Mouse (Mus musculus) kidney, postnatal 0 days (tissue): ENCODE data around the gene Mpp6. TPM values are rescaled to one million over a fixed set of nuclear protein-coding genes. Genes with fewer than 3 reads are reported as not detected.
A peak's percentile ranks its signal among the peaks of the same experiment; 100 is the strongest.

Source experiments
- ATAC-seq: fragments of 200-750 bp; cut with Nextera tagmentation; replicated peaks from 2 replicates; pipeline ENCODE4 v1.8.0; 2017; ENCODE audit warnings: low read depth, moderate number of reproducible peaks, moderate TSS enrichment, moderate library complexity; ENCODE audit not compliant: low FRiP score
- DNase-seq: peaks from one replicate; pipeline ENCODE4 v3.0.0-alpha.2; 2016; ENCODE audit warnings: low spot score
- H3K27ac ChIP-seq: fragments of 300-500 bp; sonication (generic); 2 replicates; pipeline ENCODE4 v1.5.1; 2014; ENCODE audit warnings: mild to moderate bottlenecking
- H3K27me3 ChIP-seq: fragments of 300-500 bp; sonication (generic); 2 replicates; pipeline ENCODE4 v1.6.1; 2014; ENCODE audit warnings: low read length, mixed read lengths; ENCODE audit not compliant: insufficient read depth
- H3K36me3 ChIP-seq: fragments of 300-500 bp; sonication (generic); 2 replicates; pipeline ENCODE4 v1.6.1; 2014; ENCODE audit warnings: low read length, mixed read lengths; ENCODE audit not compliant: insufficient read depth
- H3K4me1 ChIP-seq: fragments of 300-500 bp; sonication (generic); replicated peaks from 2 replicates; pipeline ENCODE4 v1.6.1; 2014; ENCODE audit warnings: antibody characterized with exemption, low read length, mixed read lengths; ENCODE audit not compliant: insufficient read depth
- H3K4me2 ChIP-seq: fragments of 300-500 bp; sonication (generic); 2 replicates; pipeline ENCODE4 v1.6.1; 2014; ENCODE audit warnings: mild to moderate bottlenecking, low read length, moderate library complexity, mixed read lengths
- H3K4me3 ChIP-seq: fragments of 300-500 bp; sonication (generic); replicated peaks from 2 replicates; pipeline ENCODE4 v1.5.1; 2014; ENCODE audit warnings: low read depth, low read length
- H3K9ac ChIP-seq: fragments of 300-500 bp; sonication (generic); 2 replicates; pipeline ENCODE4 v1.6.1; 2014; ENCODE audit warnings: low read depth, low read length
- H3K9me3 ChIP-seq: fragments of 300-500 bp; sonication (generic); replicated peaks from 2 replicates; pipeline ENCODE4 v1.6.1; 2016; ENCODE audit warnings: low read length, inconsistent platforms, mixed read lengths
- CTCF ChIP-seq: IDR thresholded peaks from 2 replicates; pipeline ENCODE4 v1.5.1; 2016; ENCODE audit warnings: antibody characterized with exemption, low read depth, mild to moderate bottlenecking, moderate library complexity
- WGBS: fragments of 180-500 bp; shearing (Covaris S2); extraction: QIAGEN DNeasy Blood & Tissue Kit; methylation state at CpG from one replicate; pipeline ENCODE4 v1.1.7; 2014; 5-methylcytosine and 5-hydroxymethylcytosine counted together
- polyA plus RNA-seq: library from polyadenylated mRNA; unstranded; fragments of >200 nt; fragmentation: Nextera tagmentation; extraction: Ambion mirVana; gene quantifications from 2 replicates; pipeline ENCODE4 v1.2.1, GENCODE M21; 2015

Gene Mpp6
- polyA plus RNA-seq = 94.5 and 96.1 TPM in 2 replicates

DNA sequence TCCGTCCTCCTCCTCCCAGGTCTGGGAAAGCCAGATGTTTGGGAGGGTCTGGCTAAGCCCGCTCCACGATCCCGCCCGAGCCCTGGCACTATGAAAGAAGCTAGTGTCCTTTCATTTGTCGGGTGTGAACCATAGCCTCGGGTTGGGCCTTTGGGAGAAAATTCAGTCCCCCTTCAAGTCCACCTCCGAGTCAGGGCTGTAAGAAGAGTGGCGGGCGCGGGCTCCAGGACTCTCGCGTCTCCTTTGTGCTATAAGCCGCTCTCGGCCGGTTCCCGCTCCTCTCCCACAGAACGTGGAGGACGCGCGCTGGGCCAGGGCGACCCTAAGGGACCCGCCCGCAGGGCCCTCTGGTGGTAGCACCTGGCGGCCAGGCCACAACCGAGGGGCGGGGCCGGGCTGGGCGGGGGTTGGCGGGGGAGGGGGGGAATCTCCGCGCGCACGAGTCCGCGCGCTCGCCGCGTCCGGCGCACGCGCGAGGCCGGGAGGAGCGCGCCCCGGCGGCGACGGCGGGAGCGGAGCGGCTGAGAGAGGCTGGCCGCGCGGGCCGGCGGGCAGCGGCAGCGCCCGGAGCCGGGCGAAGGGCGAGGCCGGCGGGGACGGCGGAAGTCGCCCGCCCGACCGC is at the start of gene Mpp6:
Gene Mpp6 (plus strand): TSS at position 485 of the 622 bp plus-strand sequence.
- Histone ChIP-seq H3K4me1 (0 out of 2 replicates have a peak, but pooled peaks cover 3% of the 10 kb centered on the region), H3K27ac (peak within 1 kb of the TSS; percentile 91), H3K36me3 (no peaks in the 10 kb centered on the region), H3K4me2 (peak within 1 kb of the TSS; percentile 61), H3K9ac (peak within 1 kb of the TSS; percentile 92), H3K27me3 (no peaks in the 10 kb centered on the region), H3K4me3 (peak within 1 kb of the TSS; percentile 87), H3K9me3 (no peaks in the 10 kb centered on the region)
- peak; percentile 64 for TF ChIP-seq CTCF
- under 1% methylated on average over 53 of the region's 74 CpGs for WGBS
- ATAC-seq = peak; percentile 93
- peak; percentile 94 for DNase-seq

- Histone ChIP-seq H3K4me2 (no peak overlapping the region), H3K9me3 (no peaks in the 10 kb centered on the region), H3K27me3 (no peaks in the 10 kb centered on the region), H3K27ac (no peak overlapping the region), H3K36me3 (no peaks in the 10 kb centered on the region), H3K4me1 (no peaks in the 10 kb centered on the region), H3K9ac (no peak overlapping the region), H3K4me3 (no peak overlapping the region)
- ATAC-seq (no peak), DNase-seq (no peak)
- WGBS = 85% methylated on average over 6 of the region's 6 CpGs
- no peak for TF ChIP-seq CTCF
Observed at GRCm38 (mm10) chr6:50066172-50066571, 43.9 kb upstream of the Mpp6 start.

DNA sequence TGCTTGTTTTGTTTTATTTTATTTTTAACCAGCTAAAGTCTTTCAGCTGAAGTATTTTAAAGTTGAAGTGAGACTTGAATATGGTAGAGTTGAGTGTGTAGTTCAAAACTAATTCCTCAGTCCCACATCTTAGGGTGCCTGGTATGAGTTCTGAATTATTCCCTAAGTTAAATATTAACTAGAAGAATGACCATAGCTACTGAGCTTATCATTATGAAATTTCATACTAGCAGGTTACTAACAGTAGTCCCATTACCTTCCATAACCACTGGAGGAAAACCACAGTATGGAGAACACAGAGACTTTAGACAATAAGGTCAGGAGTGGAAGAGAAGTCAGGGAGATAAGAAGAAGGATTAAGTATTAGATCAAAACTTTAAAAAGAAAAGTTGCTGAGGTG is 41.6 kb upstream of the Mpp6 start:
- no peaks in the 10 kb centered on the region for H3K27me3 ChIP-seq
- no peaks in the 10 kb centered on the region for H3K36me3 ChIP-seq
- no peak overlapping the region for H3K9ac ChIP-seq
- no peak overlapping the region for H3K4me3 ChIP-seq
- H3K9me3 ChIP-seq = no peaks in the 10 kb centered on the region
- no peak for TF ChIP-seq CTCF
- no peak overlapping the region for H3K4me2 ChIP-seq
- ATAC-seq (no peak), DNase-seq (no peak)
- no peak overlapping the region for H3K27ac ChIP-seq
- H3K4me1 ChIP-seq = no peaks in the 10 kb centered on the region

- H3K9me3 ChIP-seq = no peaks in the 10 kb centered on the region
- 86% methylated on average over 3 of the region's 3 CpGs for WGBS
- H3K4me2 ChIP-seq = no peak overlapping the region
- no peak for DNase-seq
- H3K27me3 ChIP-seq = no peaks in the 10 kb centered on the region
- H3K27ac ChIP-seq = no peak overlapping the region
- H3K9ac ChIP-seq = no peak overlapping the region
- TF ChIP-seq CTCF = no peak
- no peaks in the 10 kb centered on the region for H3K4me1 ChIP-seq
- H3K4me3 ChIP-seq = no peak overlapping the region
- no peaks in the 10 kb centered on the region for H3K36me3 ChIP-seq
- ATAC-seq = no peak
Observed at GRCm38 (mm10) chr6:50075248-50075647, 34.8 kb upstream of the Mpp6 start.

DNA sequence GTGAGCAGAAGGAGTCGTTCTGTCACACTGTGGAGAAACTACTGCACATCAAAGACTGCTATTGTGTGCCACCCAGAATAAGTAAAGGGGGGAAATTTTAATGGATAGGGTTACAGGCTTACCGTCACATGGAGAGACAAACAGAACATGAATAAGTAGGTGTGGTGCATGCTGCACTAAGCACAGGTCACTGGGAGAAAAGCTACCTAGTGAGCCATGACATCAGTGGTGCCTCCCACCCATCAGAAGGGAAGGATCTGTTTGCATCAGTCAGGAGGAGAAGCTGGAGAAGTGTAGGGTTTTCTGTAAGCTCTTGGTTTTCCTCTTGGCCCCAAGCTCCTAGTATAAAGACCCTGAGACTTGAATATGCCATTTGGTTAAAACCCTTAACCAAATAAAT is 33.6 kb upstream of the Mpp6 start:
- no peak overlapping the region for H3K4me2 ChIP-seq
- no peaks in the 10 kb centered on the region for H3K9me3 ChIP-seq
- no peak overlapping the region for H3K27ac ChIP-seq
- no peak overlapping the region for H3K9ac ChIP-seq
- no peaks in the 10 kb centered on the region for H3K36me3 ChIP-seq
- H3K4me1 ChIP-seq = no peaks in the 10 kb centered on the region
- no peak overlapping the region for H3K4me3 ChIP-seq
- no peak for TF ChIP-seq CTCF
- ATAC-seq (no peak), DNase-seq (peak; percentile 9)
- no peaks in the 10 kb centered on the region for H3K27me3 ChIP-seq
- WGBS = 42% methylated on average over 2 of the region's 2 CpGs

DNA sequence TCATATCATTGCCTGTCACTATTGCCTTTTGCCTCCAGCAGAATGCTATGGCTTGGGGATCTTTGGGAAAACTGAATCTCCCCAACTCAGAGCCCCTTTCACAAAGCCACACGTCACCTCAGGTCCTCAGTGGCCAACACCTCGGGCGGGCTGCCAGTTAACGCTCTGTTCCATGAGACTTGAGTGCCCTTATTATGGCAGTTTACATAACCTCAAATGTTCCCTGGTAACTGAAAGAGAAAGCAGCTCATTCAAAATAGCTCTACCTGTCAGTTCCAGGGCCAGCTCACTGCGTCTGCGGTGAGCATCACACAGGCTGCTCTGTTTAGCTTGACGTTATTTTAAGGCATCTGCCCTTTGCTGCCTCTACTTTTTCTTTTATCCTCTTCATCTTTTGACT is 29.6 kb upstream of the Mpp6 start:
- Histone ChIP-seq H3K4me2 (no peak overlapping the region), H3K36me3 (no peaks in the 10 kb centered on the region), H3K9ac (no peak overlapping the region), H3K27me3 (no peaks in the 10 kb centered on the region), H3K4me3 (no peak overlapping the region), H3K9me3 (no peaks in the 10 kb centered on the region), H3K4me1 (no peaks in the 10 kb centered on the region), H3K27ac (no peak overlapping the region)
- WGBS = 73% methylated on average over 7 of the region's 7 CpGs
- no peak for TF ChIP-seq CTCF
- DNase-seq (no peak), ATAC-seq (no peak)

DNA sequence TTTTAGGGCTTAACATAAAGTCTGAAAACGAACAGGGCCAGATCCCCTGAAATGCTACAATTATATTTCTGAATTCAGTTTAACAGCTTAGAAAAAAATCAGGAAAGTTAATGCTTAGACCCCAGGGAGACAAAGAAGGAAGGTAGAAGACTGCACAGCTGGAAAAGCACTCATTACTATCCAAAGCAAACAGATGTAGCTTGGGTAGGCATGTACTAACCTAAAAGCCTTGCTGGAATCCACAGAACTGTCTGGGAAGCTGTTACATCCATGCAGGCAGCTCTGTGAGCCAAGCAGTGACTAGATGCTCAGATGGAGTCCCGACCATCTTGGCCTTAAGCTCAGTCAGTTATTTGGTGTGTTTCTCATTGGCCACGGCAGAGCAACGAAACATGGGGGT is 24.8 kb upstream of the Mpp6 start:
- H3K36me3 ChIP-seq = no peaks in the 10 kb centered on the region
- TF ChIP-seq CTCF = no peak
- no peak overlapping the region for H3K4me2 ChIP-seq
- no peak for DNase-seq
- no peaks in the 10 kb centered on the region for H3K9me3 ChIP-seq
- WGBS = 71% methylated on average over 4 of the region's 4 CpGs
- no peak for ATAC-seq
- no peak overlapping the region for H3K4me3 ChIP-seq
- no peaks in the 10 kb centered on the region for H3K27me3 ChIP-seq
- no peaks in the 10 kb centered on the region for H3K4me1 ChIP-seq
- H3K27ac ChIP-seq = no peak overlapping the region
- no peak overlapping the region for H3K9ac ChIP-seq
